Mouse (Mus musculus): ENCODE measurements around the gene Bag5.

- TF ChIP-seq CTCF (IDR thresholded peaks at IDR 0.05; ENCODE audit: borderline replicate concordance, extremely low read depth, insufficient read depth, insufficient read length) (no peak), POLR2A (IDR thresholded peaks at IDR 0.05; ENCODE audit: borderline replicate concordance, extremely low read depth, insufficient read depth, insufficient read length, poor library complexity, severe bottlenecking) (no peak)
Observed at GRCm38 (mm10) chr12:111734912-111735311, 21.9 kb upstream of the Bag5 start.
